Mouse (Mus musculus) liver, postnatal 0 days (tissue): Measurements from ENCODE around the gene Pafah1b2.

Source experiments
- CTCF ChIP-seq: sonication (generic); IDR thresholded peaks from 2 replicates; pipeline ENCODE4 v1.5.1; 2016; ENCODE audit warnings: antibody characterized with exemption, low read depth
- EP300 ChIP-seq: IDR thresholded peaks from 2 replicates; pipeline ENCODE4 v1.6.1; 2016; ENCODE audit warnings: antibody characterized with exemption, low read depth, mild to moderate bottlenecking

DNA sequence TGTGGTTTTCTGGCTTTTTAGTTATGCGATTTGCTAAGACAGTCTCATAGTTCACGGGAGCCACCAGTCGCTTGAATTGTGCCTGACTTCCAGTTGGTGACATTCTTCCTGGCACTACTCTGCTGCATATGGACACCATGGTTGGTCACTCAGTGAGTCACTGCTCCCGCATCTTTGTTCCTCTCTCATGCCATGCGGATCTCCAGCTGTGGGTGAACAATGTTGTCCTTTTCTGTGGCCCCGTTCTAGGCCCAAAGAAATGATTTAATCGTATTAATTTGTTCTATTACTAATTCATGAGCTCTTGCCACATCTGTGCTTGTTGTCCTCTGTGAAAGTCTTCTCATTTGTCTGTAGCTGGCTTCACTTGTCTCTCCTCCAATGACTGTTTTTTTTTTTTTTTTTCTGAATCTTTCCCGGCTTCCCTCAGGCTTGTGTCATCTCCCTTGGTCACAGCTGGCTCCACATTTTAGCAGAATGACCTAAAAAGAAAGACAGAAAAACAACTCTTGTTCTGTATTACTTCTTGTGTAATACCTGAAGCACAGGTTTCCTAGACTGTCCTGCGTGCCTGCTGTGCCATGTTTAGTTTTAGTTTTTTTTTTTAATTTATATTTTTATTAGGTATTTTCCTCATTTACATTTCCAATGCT lies 40.6 kb upstream of the Pafah1b2 start:
- TF ChIP-seq CTCF, result no peak
- no peak for TF ChIP-seq EP300
